Mouse (Mus musculus): ENCODE measurements around the gene Foxe1. TPM values are rescaled to one million over a fixed set of nuclear protein-coding genes. Genes with fewer than 3 reads are reported as not detected.
A peak's percentile ranks its signal among the peaks of the same experiment; 100 is the strongest.

The Foxe1 gene
- polyA plus RNA-seq, 1 experiment from 2014 or later: 1.7 TPM

GRCm38 (mm10) chr4:46395736-46396135 lies 52.3 kb downstream of the Foxe1 start:
- no peaks in the 10 kb centered on the region; the same call in 1 of the 2 replicates for H3K27me3 ChIP-seq (replicated peaks; ENCODE audit: control insufficient read depth, insufficient read depth, low read length)
- H3K4me3 ChIP-seq (ENCODE audit: low read depth, low read length): no peak overlapping the region
- H3K9me3 ChIP-seq (ENCODE audit: control insufficient read depth, low read length): no peaks in the 10 kb centered on the region
- WGBS: 26% methylated on average over 5 of the region's 5 CpGs
- H3K27ac ChIP-seq (replicated peaks; ENCODE audit: low read depth, low read length): no peak overlapping the region
- ATAC-seq (ENCODE audit: low read depth) (no peak), DNase-seq (ENCODE audit: low spot score) (peak; percentile 39)
- no peaks in the 10 kb centered on the region for H3K36me3 ChIP-seq (ENCODE audit: control insufficient read depth, insufficient read depth, low read length)
- H3K4me1 ChIP-seq (ENCODE audit: control insufficient read depth, insufficient read depth, low read length): no peaks in the 10 kb centered on the region
- no peak overlapping the region for H3K4me2 ChIP-seq (ENCODE audit: low read depth, low read length)
- no peak overlapping the region for H3K9ac ChIP-seq (ENCODE audit: low read depth, low read length)

Other genes with a start within 250 kb of the Foxe1 start
- 70.1 and 80.1 TPM in 2 replicates for gene Ncbp1, start 205.0 kb upstream of the Foxe1 start, polyA plus RNA-seq (2014; fragmentation: Nextera tagmentation; extraction: Ambion mirVana)
- gene Tstd2, start 204.9 kb upstream of the Foxe1 start, polyA plus RNA-seq (2014; fragmentation: Nextera tagmentation; extraction: Ambion mirVana): 15.0 and 15.4 TPM in 2 replicates
- 21.0 and 26.0 TPM in 2 replicates for gene Xpa, start 147.3 kb upstream of the Foxe1 start, polyA plus RNA-seq (2014; fragmentation: Nextera tagmentation; extraction: Ambion mirVana)
- 8.8 and 10.0 TPM in 2 replicates for gene Trmo, start 45.8 kb downstream of the Foxe1 start, polyA plus RNA-seq (2014; fragmentation: Nextera tagmentation; extraction: Ambion mirVana)
- 0.47 and 0.51 TPM in 2 replicates for gene Hemgn, start 69.9 kb downstream of the Foxe1 start, polyA plus RNA-seq (2014; fragmentation: Nextera tagmentation; extraction: Ambion mirVana)
- 238 and 251 TPM in 2 replicates for gene Anp32b, start 107.3 kb downstream of the Foxe1 start, polyA plus RNA-seq (2014; fragmentation: Nextera tagmentation; extraction: Ambion mirVana)
- gene Nans, start 145.6 kb downstream of the Foxe1 start, polyA plus RNA-seq (2014; fragmentation: Nextera tagmentation; extraction: Ambion mirVana): 75.3 and 79.9 TPM in 2 replicates
- gene Trim14, start 192.5 kb downstream of the Foxe1 start, polyA plus RNA-seq (2014; fragmentation: Nextera tagmentation; extraction: Ambion mirVana): 2.9 and 4.0 TPM in 2 replicates